Mouse (Mus musculus): Measurements from ENCODE around the gene Pgm1. TPM values are rescaled to one million over a fixed set of nuclear protein-coding genes. Genes with fewer than 3 reads are reported as not detected.

The Pgm1 gene
- total and polyA plus RNA-seq, 3 experiments = 54.0 to 97.9 (median 95.7) TPM

- dilution Hi-C loops (cut with MboI; ENCODE audit: extremely low pct_ligation_motif_present, extremely low pct_unique_long_range_greater_than_20kb, low sequenced_read_pairs) = no loop called here
These were observed 10.7 kb downstream of the Pgm1 start for GRCm38 (mm10) chr4:99939711-99940505.

GRCm38 (mm10) chr4:99941655-99942414 lies 12.6 kb downstream of the Pgm1 start:
- peak; percentile 81 for DNase-seq (ENCODE audit: extremely low read depth)
- Histone ChIP-seq H3K4me1 (ENCODE audit: control insufficient read depth in 1 of 2, insufficient read depth in 2 of 2) (peaks cover 24 to 98% of the 10 kb centered on the region in 2 experiments), H3K4me2 (ENCODE audit: insufficient read depth, low read depth, poor library complexity, severe bottlenecking) (peak overlapping the region; percentile 62), H3K79me2 (replicated peaks; ENCODE audit: control insufficient read depth, extremely low read depth, insufficient read depth, poor library complexity, severe bottlenecking) (no peaks in the 10 kb centered on the region), H3K27ac (ENCODE audit: insufficient read depth, low read depth) (no peak overlapping the region), H3K4me3 (replicated peaks in 1 of 3; ENCODE audit: low read depth in 2 of 3, low read length in 2 of 3, poor library complexity in 1 of 3) (peak overlapping the region; percentile 5 to 32 (median 18)), H3K27me3 (replicated peaks) (no peaks in the 10 kb centered on the region), H3K36me3 (replicated peaks in 1 of 2; ENCODE audit: control insufficient read depth in 1 of 2, insufficient read depth in 1 of 2, low read length in 1 of 2) (peaks cover 0 to 41% of the 10 kb centered on the region in 2 experiments), H3K9ac (ENCODE audit: insufficient read depth, low read depth) (peak overlapping the region; percentile 57), H3K9me3 (replicated peaks; ENCODE audit: low read length) (no peaks in the 10 kb centered on the region)
- TF ChIP-seq NRF1 (IDR thresholded peaks at IDR 0.05; ENCODE audit: low read depth, low read length) = no peak
- TF ChIP-seq JUND (conservative IDR thresholded peaks at IDR 0.05; ENCODE audit: low read depth, low read length) = peak; percentile 63; the same call in 1 of the 2 replicates
- TF ChIP-seq RAD21 (IDR thresholded peaks at IDR 0.05; ENCODE audit: low read depth, low read length) = peak; percentile 56
- TF ChIP-seq ZKSCAN1 (IDR thresholded peaks at IDR 0.05; ENCODE audit: borderline replicate concordance, low read depth, low read length) = no peak
- no peak for TF ChIP-seq PAX5 (IDR thresholded peaks at IDR 0.05; ENCODE audit: low read length)
- TF ChIP-seq SMC3 (IDR thresholded peaks at IDR 0.05; ENCODE audit: low read depth, low read length) = peak; percentile 41
- peak; percentile 58; the same call in 1 of the 2 replicates for TF ChIP-seq IRF4 (IDR thresholded peaks at IDR 0.05; ENCODE audit: low read depth, low read length)
- peak; percentile 71 for TF ChIP-seq JUN (IDR thresholded peaks at IDR 0.05; ENCODE audit: insufficient read depth, low read depth, low read length)
- TF ChIP-seq ETS1 (conservative IDR thresholded peaks at IDR 0.05; ENCODE audit: low read depth, low read length) = peak; percentile 70
- TF ChIP-seq MEF2A (IDR thresholded peaks at IDR 0.05; ENCODE audit: borderline replicate concordance, low read depth, low read length) = peak; percentile 25; the same call in 1 of the 2 replicates
- TF ChIP-seq ZNF384 (IDR thresholded peaks at IDR 0.05; ENCODE audit: low read depth, low read length) = no peak
- TF ChIP-seq CTCF (conservative IDR thresholded peaks at IDR 0.05 in 1 of 2, IDR thresholded peaks at IDR 0.05 in 1 of 2; ENCODE audit: low read depth in 2 of 2, low read length in 2 of 2) = peak in 1 of 2 experiments; percentile 68; a peak in 2 of 4 replicates
- TF ChIP-seq USF1 (IDR thresholded peaks at IDR 0.05; ENCODE audit: low read depth, low read length) = no peak
- peak; percentile 81 for TF ChIP-seq BHLHE40 (IDR thresholded peaks at IDR 0.05; ENCODE audit: low read depth, low read length)
- no peak for TF ChIP-seq CHD1 (IDR thresholded peaks at IDR 0.05; ENCODE audit: low read depth, low read length)
- in situ Hi-C loops (cut with MboI; ENCODE audit: low pct_ligation_motif_present, low pct_unique_long_range_greater_than_20kb, low sequenced_read_pairs) (no loop called here), dilution Hi-C loops (cut with MboI; ENCODE audit: extremely low pct_ligation_motif_present, extremely low pct_unique_long_range_greater_than_20kb, low sequenced_read_pairs) (no loop called here)

More at GRCm38 (mm10) chr4:99939711-99940505, 10.7 kb downstream of the Pgm1 start:
- Histone ChIP-seq H3K36me3 (replicated peaks in 1 of 2; ENCODE audit: control insufficient read depth in 1 of 2, insufficient read depth in 1 of 2, low read length in 1 of 2) (peaks cover 3 to 55% of the 10 kb centered on the region in 2 experiments), H3K27ac (ENCODE audit: insufficient read depth, low read depth) (no peak overlapping the region), H3K4me2 (ENCODE audit: insufficient read depth, low read depth, poor library complexity, severe bottlenecking) (no peak overlapping the region), H3K4me3 (replicated peaks in 1 of 3; ENCODE audit: low read depth in 2 of 3, low read length in 2 of 3, poor library complexity in 1 of 3) (no peak overlapping the region), H3K27me3 (replicated peaks) (no peaks in the 10 kb centered on the region), H3K9ac (ENCODE audit: insufficient read depth, low read depth) (no peak overlapping the region), H3K9me3 (replicated peaks; ENCODE audit: low read length) (no peaks in the 10 kb centered on the region), H3K79me2 (replicated peaks; ENCODE audit: control insufficient read depth, extremely low read depth, insufficient read depth, poor library complexity, severe bottlenecking) (no peaks in the 10 kb centered on the region), H3K4me1 (ENCODE audit: control insufficient read depth in 1 of 2, insufficient read depth in 2 of 2) (peaks cover 14 to 93% of the 10 kb centered on the region in 2 experiments)
- DNase-seq (ENCODE audit: extremely low read depth) = no peak
- TF ChIP-seq JUND (conservative IDR thresholded peaks at IDR 0.05; ENCODE audit: low read depth, low read length) (no peak), MAFK (IDR thresholded peaks at IDR 0.05; ENCODE audit: insufficient replicate concordance, low read length) (no peak), ETS1 (conservative IDR thresholded peaks at IDR 0.05; ENCODE audit: low read depth, low read length) (no peak), PAX5 (IDR thresholded peaks at IDR 0.05; ENCODE audit: low read length) (no peak), KAT2A (IDR thresholded peaks at IDR 0.05; ENCODE audit: insufficient replicate concordance, low read length) (no peak), TBP (conservative IDR thresholded peaks at IDR 0.05; ENCODE audit: low read depth, low read length) (no peak), JUN (IDR thresholded peaks at IDR 0.05; ENCODE audit: insufficient read depth, low read depth, low read length) (no peak), ZMIZ1 (IDR thresholded peaks at IDR 0.05; ENCODE audit: low read depth, low read length) (no peak), TCF12 (IDR thresholded peaks at IDR 0.05; ENCODE audit: low read depth, low read length) (no peak)
- in situ Hi-C loops (cut with MboI; ENCODE audit: low pct_ligation_motif_present, low pct_unique_long_range_greater_than_20kb, low sequenced_read_pairs) = no loop called here
